Mouse (Mus musculus) embryonic facial prominence, embryonic 10.5 days (tissue): Measurements from ENCODE around the gene Klf12. TPM values are rescaled to one million over a fixed set of nuclear protein-coding genes. Genes with fewer than 3 reads are reported as not detected.
"Not testable (repeated sequence)": the region's sequence is repeated elsewhere in the genome, so short reads cannot be mapped to it uniquely, and the experiment has no call there.

Experiments used
- DNase-seq: peaks from one replicate; pipeline ENCODE4 v3.0.0-alpha.2; 2017; ENCODE audit warnings: low spot score
- H3K27ac ChIP-seq: fragments of 300-500 bp; sonication (generic); replicated peaks from 2 replicates; pipeline ENCODE4 v1.5.1; 2016; ENCODE audit warnings: mild to moderate bottlenecking
- H3K27me3 ChIP-seq: fragments of 300-500 bp; sonication (generic); replicated peaks from 2 replicates; pipeline ENCODE4 v1.6.1; 2016; ENCODE audit warnings: low read depth, mild to moderate bottlenecking; ENCODE audit not compliant: poor library complexity, severe bottlenecking
- H3K36me3 ChIP-seq: fragments of 300-500 bp; sonication (generic); replicated peaks from 2 replicates; pipeline ENCODE4 v1.6.1; 2016; ENCODE audit warnings: mild to moderate bottlenecking, moderate library complexity
- H3K4me1 ChIP-seq: fragments of 300-500 bp; sonication (generic); 2 replicates; pipeline ENCODE4 v1.6.1; 2016
- H3K4me3 ChIP-seq: fragments of 300-500 bp; sonication (generic); 2 replicates; pipeline ENCODE4 v1.5.1; 2016; ENCODE audit warnings: mild to moderate bottlenecking, moderate library complexity
- H3K9me3 ChIP-seq: fragments of 300-500 bp; sonication (generic); 2 replicates; pipeline ENCODE4 v1.6.1; 2016; ENCODE audit warnings: mild to moderate bottlenecking
- WGBS: fragments of 180-500 bp; shearing (Covaris S2); methylation state at CpG from one replicate; pipeline ENCODE4 v1.1.7; 2016; 5-methylcytosine and 5-hydroxymethylcytosine counted together
- polyA plus RNA-seq: library from polyadenylated mRNA; unstranded; fragments of >200 nt; fragmentation: Nextera tagmentation; extraction: Ambion mirVana; gene quantifications from 2 replicates; pipeline ENCODE4 v1.2.1, GENCODE M21; 2016

Gene Klf12
- polyA plus RNA-seq, 1 experiment from 2014 or later: 20.3 TPM

- Histone ChIP-seq H3K4me3 (no peak overlapping the region), H3K27ac (no peak overlapping the region), H3K4me1 (no peaks in the 10 kb centered on the region), H3K9me3 (no peaks in the 10 kb centered on the region), H3K27me3 (no peaks in the 10 kb centered on the region), H3K36me3 (no peaks in the 10 kb centered on the region; the same call in 1 of the 2 replicates)
- no peak for DNase-seq
- WGBS: 77% methylated on average over 14 of the region's 14 CpGs
Observed at GRCm38 (mm10) chr14:99894062-99894461, 390.4 kb downstream of the Klf12 start.

GRCm38 (mm10) chr14:99886503-99886902 is 398.0 kb downstream of the Klf12 start:
- DNase-seq: no peak
- no peaks in the 10 kb centered on the region for H3K27me3 ChIP-seq
- 86% methylated on average over 2 of the region's 2 CpGs for WGBS
- no peaks in the 10 kb centered on the region for H3K36me3 ChIP-seq
- no peak overlapping the region for H3K4me3 ChIP-seq
- H3K4me1 ChIP-seq: no peaks in the 10 kb centered on the region
- H3K27ac ChIP-seq: no peak overlapping the region
- H3K9me3 ChIP-seq: no peaks in the 10 kb centered on the region

DNA sequence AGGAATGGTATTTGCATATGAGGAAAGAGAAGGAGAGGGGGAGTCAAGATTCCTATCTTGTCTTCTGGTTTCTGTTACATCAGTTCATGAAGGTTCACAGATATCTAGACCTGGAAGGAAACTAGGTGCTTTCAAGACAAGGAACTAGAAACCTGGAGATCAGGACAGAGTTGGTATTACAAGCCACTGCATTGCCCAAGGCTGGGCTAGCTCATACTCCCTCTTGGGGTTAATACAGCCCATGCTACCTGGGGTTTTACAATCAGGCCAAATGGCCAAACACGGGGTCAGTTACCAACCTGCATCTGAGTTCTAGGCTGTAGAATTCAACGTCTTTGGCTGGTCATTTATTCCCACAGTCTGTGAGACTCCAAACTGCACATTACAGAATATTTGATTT is 398.9 kb downstream of the Klf12 start:
- Histone ChIP-seq H3K4me3 (no peak overlapping the region), H3K27me3 (no peaks in the 10 kb centered on the region), H3K9me3 (no peaks in the 10 kb centered on the region), H3K4me1 (no peaks in the 10 kb centered on the region), H3K27ac (no peak overlapping the region), H3K36me3 (no peaks in the 10 kb centered on the region)
- WGBS: 78% methylated on average over 2 of the region's 2 CpGs
- no peak for DNase-seq

DNA sequence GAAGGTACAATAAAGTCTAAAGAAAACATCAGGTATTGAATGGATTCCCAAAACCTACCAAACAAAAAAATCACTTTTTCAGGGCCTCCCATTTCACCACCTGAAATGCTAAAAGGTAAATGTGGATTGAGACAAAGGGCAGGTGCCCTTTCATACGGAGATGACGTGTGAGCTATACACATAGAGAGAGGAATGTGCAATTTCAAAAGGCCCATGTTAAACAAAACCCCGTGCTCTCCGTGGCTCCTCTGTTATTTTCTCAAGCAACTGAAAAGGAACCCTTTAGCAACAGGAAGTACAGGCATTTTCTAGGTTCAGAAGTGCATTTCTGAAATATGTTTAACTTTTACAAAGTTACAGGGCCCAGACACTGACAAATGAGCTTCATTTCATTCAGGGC is 399.4 kb downstream of the Klf12 start:
- H3K9me3 ChIP-seq: no peaks in the 10 kb centered on the region
- H3K27ac ChIP-seq: no peak overlapping the region
- no peaks in the 10 kb centered on the region for H3K27me3 ChIP-seq
- no peaks in the 10 kb centered on the region for H3K36me3 ChIP-seq
- WGBS: 62% methylated on average over 4 of the region's 4 CpGs
- no peaks in the 10 kb centered on the region for H3K4me1 ChIP-seq
- no peak for DNase-seq
- no peak overlapping the region for H3K4me3 ChIP-seq

DNA sequence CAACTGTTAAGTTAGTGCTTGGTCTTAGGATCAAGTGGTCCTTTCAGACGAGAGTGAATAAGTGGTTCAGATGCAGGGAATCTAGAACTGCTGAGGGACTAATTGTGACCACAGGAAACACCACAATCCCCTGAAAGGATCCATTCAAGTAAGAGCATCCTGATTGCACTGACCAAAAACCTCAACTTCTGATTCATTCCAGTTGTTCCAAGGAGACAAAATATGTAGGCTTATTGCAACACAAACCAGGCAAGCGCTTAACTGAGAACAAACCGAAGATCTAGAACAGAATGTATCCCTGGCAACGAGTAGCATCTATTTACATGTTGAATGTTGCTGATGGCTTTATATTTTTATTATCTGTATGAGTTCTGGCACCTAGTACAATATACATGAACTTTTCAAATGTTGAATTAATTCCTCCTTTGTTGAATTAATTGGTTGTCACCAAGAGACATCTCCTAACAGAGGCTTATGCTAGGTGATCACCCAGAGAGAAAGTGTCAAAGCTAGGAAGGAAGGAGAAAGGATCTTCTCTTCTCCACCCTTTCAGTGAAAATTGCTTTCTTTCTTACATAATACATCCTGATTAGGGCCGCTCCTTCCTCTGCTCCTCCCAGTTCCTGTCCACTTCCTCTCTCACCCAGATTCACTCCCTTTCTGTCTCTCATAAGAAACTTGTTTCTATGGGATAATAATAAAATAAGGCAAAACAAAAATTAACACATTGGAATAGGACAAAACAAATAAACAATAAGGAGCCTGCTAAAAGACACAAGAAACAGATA is 407.5 kb downstream of the Klf12 start:
- Histone ChIP-seq H3K27me3 (no peaks in the 10 kb centered on the region), H3K27ac (no peak overlapping the region), H3K4me1 (no peaks in the 10 kb centered on the region), H3K36me3 (peaks cover 21% of the 10 kb centered on the region), H3K4me3 (no peak overlapping the region), H3K9me3 (no peaks in the 10 kb centered on the region)
- 83% methylated on average over 5 of the region's 5 CpGs for WGBS
- no peak for DNase-seq

DNA sequence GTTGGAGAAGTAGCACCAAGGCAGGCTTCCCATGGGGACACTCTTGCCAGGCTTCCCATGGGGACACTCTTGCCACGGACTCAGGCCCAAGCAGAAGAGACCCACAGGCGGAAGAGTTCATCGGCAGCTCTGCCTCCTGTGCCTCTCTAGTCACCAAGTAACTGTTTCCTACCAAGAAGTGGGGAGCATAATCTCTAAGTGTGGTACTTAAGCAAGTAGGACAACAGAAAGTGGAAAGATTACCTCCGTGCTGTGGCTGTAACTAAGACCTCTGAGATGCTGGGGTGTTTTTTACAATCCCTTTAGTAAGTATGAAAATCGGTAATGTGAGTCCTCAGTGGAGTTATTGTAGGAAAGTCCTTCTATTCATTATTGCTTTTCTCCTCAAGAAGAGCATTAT is 410.8 kb downstream of the Klf12 start:
- peaks cover 21% of the 10 kb centered on the region for H3K36me3 ChIP-seq
- no peak overlapping the region for H3K4me3 ChIP-seq
- H3K9me3 ChIP-seq: no peaks in the 10 kb centered on the region
- H3K4me1 ChIP-seq: peaks cover 2% of the 10 kb centered on the region; the same call in 1 of the 2 replicates
- no peak overlapping the region for H3K27ac ChIP-seq
- H3K27me3 ChIP-seq: no peaks in the 10 kb centered on the region
- DNase-seq: no peak
- 87% methylated on average over 5 of the region's 5 CpGs for WGBS

- Histone ChIP-seq H3K36me3 (no peaks in the 10 kb centered on the region), H3K4me3 (no peak overlapping the region), H3K4me1 (no peaks in the 10 kb centered on the region), H3K9me3 (no peaks in the 10 kb centered on the region), H3K27me3 (no peaks in the 10 kb centered on the region), H3K27ac (no peak overlapping the region)
- DNase-seq: no peak
- WGBS: 87% methylated on average over 14 of the region's 14 CpGs
Observed at GRCm38 (mm10) chr14:99856158-99857011, 428.1 kb downstream of the Klf12 start.

GRCm38 (mm10) chr14:99854467-99854807 is 430.0 kb downstream of the Klf12 start:
- not testable (repeated sequence) for H3K4me1 ChIP-seq, H3K36me3 ChIP-seq, H3K27me3 ChIP-seq, DNase-seq, H3K4me3 ChIP-seq, H3K9me3 ChIP-seq, H3K27ac ChIP-seq

DNA sequence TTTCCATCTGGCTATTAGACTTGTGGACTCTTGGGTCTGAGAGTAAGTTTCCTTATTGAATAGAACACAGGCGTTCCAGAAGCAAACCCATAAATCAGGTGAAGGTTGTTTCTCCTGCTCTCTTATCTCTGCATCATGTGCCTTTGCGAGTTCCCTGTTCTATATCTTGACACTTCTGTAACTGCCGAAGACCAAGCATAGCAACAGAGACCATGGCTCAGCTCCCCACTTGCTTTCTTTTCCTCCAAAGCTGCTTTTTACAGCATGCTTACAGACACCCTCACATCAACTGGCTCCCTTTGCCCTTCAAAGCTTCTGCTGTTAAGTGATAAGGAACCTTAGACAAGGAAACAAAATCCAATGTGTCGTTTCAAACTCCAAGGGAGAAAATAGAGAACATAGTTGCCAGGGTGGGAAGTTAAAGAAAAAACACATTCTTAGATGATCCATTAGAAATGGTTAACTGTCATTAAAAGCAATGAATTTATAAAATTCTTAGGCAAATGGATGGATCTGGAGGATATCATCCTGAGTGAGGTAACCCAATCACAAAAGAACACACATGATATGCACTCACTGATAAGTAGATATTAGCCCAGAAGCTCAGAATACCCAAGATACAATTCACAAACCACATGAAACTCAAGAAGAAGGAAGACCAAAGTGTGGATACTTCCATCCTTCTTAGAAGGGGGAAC is 430.6 kb downstream of the Klf12 start:
- 90% methylated on average over 4 of the region's 4 CpGs for WGBS
- H3K9me3 ChIP-seq: not testable (repeated sequence)

GRCm38 (mm10) chr14:99850350-99850749 is 434.1 kb downstream of the Klf12 start:
- H3K36me3 ChIP-seq: no peaks in the 10 kb centered on the region
- no peaks in the 10 kb centered on the region for H3K9me3 ChIP-seq
- no peak for DNase-seq
- no peak overlapping the region for H3K27ac ChIP-seq
- WGBS: 88% methylated on average over 10 of the region's 10 CpGs
- no peaks in the 10 kb centered on the region for H3K27me3 ChIP-seq
- H3K4me3 ChIP-seq: no peak overlapping the region
- no peaks in the 10 kb centered on the region for H3K4me1 ChIP-seq

More for the DNA sequence above, 430.6 kb downstream of the Klf12 start:
- not testable (repeated sequence) for H3K4me1 ChIP-seq, H3K4me3 ChIP-seq, H3K27ac ChIP-seq, DNase-seq, H3K36me3 ChIP-seq, H3K27me3 ChIP-seq

GRCm38 (mm10) chr14:99847502-99847901 is 437.0 kb downstream of the Klf12 start:
- WGBS: 89% methylated on average over 2 of the region's 2 CpGs
- Histone ChIP-seq H3K27me3 (no peaks in the 10 kb centered on the region), H3K27ac (no peak overlapping the region), H3K36me3 (no peaks in the 10 kb centered on the region), H3K9me3 (no peaks in the 10 kb centered on the region), H3K4me3 (no peak overlapping the region), H3K4me1 (peaks cover 5% of the 10 kb centered on the region; the same call in 1 of the 2 replicates)
- DNase-seq: no peak

GRCm38 (mm10) chr14:99826713-99827112 is 457.8 kb downstream of the Klf12 start:
- no peaks in the 10 kb centered on the region for H3K27me3 ChIP-seq
- H3K9me3 ChIP-seq: no peaks in the 10 kb centered on the region
- no peak overlapping the region for H3K4me3 ChIP-seq
- WGBS: 71% methylated on average over 1 of the region's 1 CpGs
- no peak for DNase-seq
- no peaks in the 10 kb centered on the region for H3K4me1 ChIP-seq
- no peaks in the 10 kb centered on the region for H3K36me3 ChIP-seq
- H3K27ac ChIP-seq: no peak overlapping the region
